Mouse (Mus musculus): ENCODE measurements around the gene Gm10681. TPM values are rescaled to one million over a fixed set of nuclear protein-coding genes. Genes with fewer than 3 reads are reported as not detected.
"Not testable (repeated sequence)": the region's sequence is repeated elsewhere in the genome, so short reads cannot be mapped to it uniquely, and the experiment has no call there.

Gene Gm10681
- polyA plus RNA-seq (2017; shearing (Covaris generic)) = not detected

DNA sequence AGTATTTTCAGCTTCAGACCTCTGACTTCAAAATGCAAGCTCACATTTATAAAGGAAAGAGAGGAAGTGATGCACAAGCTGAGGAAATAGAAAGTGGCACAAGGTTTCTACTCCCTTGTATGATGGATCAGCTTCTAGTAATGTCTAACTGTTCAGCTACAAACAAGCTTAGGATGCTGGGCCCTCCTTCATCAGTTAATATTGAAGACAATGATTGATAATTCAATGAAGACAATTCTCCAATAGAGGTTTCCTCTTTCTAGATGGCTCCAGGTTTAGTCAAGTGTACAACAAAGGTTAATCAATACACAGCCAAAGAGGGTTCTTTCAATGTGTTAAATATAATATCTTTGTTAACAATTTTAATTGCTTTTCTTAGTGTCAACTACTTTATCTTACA is at the start of gene Gm10681:
Gene Gm10681, minus strand, starts transcription at position 101 of the 400 bp plus-strand sequence.
- no peak for ATAC-seq

DNA sequence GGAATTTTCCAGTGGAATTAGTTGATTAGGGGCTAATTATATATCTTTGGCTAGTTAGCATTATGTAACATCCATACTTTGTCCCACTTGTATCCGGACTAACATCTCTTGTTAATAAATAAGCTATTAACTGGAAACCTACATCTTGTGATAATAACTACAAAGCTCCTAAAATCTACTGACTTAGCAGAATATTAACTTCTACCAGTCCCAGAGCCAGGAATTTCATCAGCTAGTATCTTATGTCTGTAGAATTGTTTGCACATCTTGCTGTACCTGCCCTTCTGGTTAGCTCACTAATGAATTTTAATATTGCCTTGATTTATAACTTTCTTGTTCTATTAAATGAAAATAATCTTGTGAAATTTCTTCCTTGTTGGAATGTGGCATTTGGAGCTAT is 46.5 kb upstream of the Gm10681 start:
- no peak for ATAC-seq

DNA sequence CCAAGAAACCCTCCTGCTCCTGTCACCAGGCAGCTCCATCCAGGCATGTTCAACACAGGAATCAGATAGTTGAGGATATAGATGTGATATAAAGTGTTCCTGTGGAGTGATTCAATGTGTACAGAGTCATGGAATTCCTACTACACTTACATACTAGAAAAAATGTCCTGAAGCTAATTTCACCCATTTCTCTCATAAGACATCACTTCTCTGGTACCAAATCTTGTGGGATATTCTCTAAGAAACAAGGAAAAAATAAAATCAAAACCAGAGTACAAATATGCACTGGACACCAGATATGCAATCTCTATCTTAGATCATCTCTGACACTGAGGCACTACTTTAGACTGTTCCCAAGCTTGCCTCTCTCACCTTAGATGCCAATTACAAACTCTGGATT is 41.5 kb upstream of the Gm10681 start, which contains the start of gene Hsd3b5:
Gene Hsd3b5, minus strand, starts transcription at position 101 of the 400 bp plus-strand sequence.
- no peak for ATAC-seq

DNA sequence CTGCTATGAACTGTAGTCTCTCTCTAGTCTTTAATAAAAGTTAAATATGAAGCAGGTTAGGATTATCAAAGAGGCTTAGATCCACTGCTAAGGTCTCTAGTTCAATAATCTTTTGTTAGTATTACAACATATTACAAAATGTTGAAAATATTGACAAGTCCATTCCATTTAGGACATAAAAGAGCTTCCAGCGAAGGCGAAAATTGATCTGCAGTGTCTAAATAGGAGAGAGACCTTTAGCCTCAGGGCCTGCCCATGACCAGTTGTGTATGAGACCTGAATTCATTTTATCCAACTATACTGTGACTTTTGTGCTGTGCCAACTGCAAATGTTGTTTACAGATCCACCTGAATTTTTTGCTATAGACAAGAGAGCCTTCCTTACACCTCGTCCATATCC is 41.0 kb upstream of the Gm10681 start:
- no peak for ATAC-seq

DNA sequence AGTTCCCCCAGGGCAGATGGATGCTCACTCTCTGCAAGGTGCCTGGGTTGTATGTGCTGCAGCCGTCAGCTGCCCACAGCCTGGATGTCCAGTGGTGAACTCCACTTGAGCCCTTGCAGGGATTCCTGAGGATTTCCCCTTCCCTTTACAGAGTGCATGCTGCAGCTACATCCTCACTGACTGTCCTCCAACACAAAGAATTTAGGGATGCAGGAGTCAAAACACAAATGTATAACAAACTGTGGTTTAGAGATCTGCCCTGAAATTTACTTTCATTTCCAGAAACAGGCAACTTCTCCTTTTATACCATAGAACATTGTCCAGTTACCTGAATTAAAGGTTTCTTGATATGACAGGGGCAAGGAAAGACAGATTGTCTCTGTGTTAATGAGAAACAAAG is 28.2 kb upstream of the Gm10681 start:
- not testable (repeated sequence) for ATAC-seq

DNA sequence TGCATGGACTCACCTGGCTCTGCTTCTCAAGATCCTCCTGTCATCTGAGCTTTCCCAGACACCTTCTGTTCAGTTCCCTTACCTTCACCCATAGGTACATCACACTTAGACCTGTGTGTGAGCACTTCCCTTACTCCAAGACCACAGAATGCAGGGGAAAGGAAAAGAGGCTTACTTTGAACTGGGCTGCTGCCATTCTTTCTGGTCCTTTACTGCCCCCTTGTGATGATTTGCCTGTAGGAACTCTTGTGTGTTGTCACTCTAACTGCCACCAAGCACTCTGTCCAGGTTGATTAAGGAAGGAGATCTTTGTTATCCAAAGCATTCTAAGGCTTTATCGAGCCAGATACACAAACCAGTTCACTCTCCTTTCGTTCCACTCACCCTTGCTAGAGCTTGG is 27.6 kb upstream of the Gm10681 start:
- not testable (repeated sequence) for ATAC-seq

DNA sequence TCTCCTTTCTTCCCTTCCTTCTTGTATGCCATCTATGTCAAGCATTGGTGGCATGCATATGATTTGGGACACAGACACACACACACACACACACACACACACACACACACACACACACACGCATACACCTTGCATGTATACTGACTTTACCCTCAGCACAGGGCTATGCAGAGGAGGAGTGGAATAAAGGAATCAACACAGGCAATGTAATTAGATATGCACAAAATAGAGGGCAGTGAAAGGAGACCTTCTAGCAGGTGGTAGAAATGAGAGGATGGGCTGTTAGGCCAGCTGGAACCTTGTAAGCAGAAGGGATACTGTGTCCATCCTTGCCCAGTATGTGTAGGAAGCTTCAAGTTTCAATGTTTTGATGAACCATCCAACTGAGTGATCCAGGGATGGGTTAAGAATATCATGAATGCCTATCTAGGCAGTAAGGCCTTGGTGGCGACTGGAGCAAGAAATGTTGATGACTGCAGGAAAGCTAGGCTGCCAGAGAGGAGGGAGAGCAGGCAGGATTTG is 25.9 kb upstream of the Gm10681 start:
- not testable (repeated sequence) for ATAC-seq

DNA sequence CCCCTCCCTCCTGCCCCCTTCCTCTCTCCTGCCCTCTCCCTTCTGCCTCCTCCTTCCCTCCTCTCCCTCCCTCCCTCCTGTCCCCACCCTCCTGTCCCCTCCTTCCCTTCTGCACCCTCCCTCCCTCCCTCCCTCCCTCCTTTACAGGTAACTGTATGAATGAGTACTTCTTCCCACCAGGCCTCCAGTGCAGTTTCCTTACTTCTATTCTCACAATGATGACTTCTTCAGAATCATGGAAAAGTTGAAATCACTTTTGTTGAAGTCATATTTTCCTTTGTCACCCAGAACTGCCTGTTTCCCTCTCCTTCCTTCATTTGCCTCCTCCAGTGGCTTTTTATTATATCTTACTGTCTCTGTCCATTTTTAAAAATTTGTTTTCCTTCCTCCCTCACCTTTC is 25.4 kb upstream of the Gm10681 start:
- no peak for ATAC-seq

DNA sequence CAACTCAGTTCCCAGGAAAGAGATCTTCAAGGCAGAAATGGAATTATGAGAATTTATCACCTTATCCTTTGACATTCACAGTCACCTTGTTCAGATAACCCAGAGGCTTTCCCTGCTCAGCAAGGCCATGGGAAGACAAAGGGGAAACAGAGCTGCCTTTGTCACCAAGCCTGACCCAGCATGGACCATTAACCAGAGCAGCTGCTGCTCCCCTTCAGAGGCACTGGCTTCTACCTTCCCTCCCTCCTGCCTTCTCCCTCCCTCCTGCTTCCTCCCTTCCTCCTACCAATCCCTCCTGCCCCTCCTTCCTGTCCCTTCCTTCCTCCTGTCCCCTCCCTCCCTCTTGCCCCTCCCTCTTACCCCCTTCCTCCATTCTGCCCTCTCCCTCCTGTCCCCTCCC is 24.9 kb upstream of the Gm10681 start:
- ATAC-seq = not testable (repeated sequence)

DNA sequence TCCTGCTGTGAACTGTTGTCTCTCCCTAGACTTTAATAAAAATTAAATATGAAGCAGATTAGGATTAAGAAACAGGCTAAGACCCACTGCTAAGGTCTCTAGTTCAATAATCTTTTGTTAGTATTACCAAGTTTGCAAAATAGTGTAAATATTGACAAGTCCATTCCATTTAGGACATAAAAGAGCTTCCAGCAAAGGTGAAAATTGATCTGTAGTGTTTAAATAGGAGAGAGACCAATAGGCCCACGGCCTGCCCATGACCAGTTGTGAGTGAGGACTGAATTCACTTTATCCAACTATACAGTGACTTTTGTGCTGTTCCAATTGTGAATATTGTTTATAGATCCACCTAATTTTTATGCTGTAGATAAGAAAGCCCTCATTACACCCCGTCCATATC is 886 bp downstream of the Gm10681 start:
- no peak for ATAC-seq

DNA sequence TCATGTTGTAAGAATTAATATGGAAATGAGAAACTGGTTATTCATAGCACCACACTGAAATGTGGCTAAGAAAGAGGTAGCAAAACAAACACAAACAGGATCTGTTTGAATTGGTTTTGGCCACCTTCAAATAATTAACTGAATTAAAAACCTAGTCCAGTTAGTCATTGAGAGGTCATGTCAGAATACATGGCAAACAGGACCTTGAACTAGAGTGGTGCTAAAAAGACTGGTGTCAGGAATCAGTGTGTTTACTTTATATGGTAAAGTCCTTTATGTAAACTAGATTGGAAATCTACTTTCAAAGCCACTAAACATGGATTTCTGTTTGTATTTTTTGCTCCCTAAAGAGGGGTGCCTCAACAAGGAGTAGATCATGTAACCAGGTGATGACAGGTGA is 6.0 kb downstream of the Gm10681 start:
- ATAC-seq = not testable (repeated sequence)

DNA sequence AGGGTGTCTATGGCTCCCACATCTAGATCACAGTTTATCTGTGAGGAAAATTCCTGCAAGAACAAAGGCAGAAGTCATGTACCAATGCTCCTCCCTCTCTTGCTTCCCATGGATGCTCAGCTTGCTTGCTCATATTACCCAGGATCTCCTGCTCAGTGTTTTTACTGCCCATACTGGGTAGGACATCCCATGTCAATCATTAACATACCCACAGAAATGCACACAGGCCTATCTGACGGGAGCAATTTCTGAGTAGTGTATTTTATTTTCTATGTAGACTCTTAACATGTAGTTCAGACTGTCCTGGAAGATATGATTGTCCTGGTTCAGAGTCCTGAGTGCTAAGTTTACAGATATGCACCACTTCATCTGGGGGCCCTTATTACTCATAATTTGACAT is 6.4 kb downstream of the Gm10681 start:
- ATAC-seq = not testable (repeated sequence)

DNA sequence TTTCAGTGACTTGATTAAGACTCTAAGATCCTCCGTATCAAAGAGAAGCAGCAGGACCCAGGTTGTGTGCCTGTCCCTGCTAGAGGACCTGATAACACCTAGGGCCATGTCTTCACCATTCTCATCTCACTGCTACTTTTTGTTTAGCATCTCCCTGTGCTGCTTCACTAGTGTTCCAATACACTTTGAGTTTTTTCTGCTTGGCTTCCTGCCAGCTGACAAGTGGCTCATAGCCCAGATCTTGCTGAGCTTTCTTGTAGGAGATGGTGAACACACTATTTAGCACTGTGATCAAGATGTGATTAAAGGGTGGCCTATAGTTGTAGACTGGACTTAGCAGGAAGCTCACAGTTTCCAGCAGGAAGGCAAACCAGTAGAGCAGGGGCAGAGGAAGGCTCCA is 7.6 kb downstream of the Gm10681 start:
- ATAC-seq = not testable (repeated sequence)

DNA sequence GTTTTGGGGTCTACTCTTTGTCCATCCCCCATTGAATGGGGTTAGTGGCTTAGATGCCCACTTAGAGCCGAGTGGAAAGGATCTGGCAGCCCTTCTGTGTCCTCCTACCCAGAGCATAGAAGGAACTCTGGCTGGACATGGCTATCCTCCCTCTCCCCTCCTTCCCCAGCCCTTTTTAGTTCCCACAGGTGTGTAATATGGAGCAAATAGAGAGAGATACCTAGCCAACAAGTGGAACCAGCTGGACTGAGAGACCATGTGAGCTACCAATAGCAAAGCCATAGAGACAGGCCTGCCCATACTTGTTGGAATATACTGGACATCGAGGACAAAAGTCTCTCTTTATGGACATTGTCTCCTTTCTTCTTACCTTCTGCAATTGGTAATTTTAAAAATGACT is 20.9 kb downstream of the Gm10681 start:
- not testable (repeated sequence) for ATAC-seq

DNA sequence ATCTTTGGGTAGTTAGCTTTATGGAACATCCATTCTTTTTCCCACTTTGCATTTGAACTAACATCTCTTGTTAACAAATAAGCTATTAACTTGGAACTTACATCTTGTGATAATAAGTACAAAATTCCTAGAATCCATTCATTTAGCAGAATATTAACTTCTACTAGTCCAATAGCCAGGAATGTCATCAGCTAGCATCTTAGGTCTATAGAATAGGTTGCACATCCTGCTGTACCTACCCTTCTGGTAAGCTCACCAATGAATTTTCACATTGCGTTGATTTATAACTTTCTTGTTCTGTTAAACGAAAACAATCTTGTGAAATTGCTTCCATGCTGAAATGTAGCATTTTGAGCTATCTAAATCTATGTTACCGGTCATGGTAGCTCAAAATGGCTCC is 23.7 kb downstream of the Gm10681 start:
- not testable (repeated sequence) for ATAC-seq

DNA sequence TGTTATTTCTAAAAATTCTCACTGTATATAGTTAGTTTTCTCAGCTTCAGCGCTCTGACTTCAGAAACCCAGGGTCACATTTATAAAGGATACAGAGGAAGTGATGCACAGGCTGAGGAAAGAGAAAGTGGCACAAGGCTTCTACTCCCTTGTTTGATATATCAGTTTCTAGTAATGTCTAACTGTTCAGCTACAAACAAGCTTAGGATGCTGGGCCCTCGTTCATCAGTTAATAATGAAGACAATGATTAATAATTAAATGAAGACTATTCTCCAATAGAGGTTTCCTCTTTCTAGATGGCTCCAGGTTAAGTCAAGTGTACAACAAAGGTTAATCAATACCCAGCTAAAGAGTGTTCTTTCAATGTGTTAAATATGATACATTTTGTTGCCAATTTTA is 24.8 kb downstream of the Gm10681 start:
- ATAC-seq = not testable (repeated sequence)

DNA sequence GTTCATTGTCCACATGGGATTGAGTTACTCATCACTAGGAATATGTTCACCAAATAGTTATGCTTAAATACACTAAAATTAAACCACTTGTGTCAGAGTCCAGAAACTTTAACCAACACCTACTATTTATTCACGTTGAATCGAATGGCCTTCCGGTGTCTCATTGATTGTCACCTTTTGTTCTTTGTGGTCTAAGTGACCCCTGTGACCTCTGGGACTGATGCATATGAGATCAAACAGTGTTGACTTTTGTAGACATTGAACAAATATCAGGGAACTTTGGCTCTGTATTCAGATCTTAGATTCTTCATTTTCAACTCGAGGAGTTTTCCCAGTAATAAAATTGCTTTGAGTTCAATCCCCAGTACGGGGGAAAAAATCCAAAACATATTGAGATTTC is 27.9 kb downstream of the Gm10681 start:
- not testable (repeated sequence) for ATAC-seq

DNA sequence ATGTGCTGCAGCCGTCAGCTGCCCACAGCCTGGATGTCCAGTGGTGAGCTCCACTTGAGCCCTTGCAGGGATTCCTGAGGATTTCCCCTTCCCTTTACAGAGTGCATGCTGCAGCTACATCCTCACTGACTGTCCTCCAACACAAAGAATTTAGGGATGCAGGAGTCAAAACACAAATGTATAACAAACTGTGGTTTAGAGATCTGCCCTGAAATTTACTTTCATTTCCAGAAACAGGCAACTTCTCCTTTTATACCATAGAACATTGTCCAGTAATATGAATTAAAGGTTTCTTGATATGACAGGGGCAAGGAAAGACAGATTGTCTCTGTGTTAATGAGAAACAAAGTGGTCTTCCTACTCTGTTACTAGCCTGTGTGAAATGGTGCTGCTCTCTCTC is 37.8 kb downstream of the Gm10681 start:
- ATAC-seq = not testable (repeated sequence)

DNA sequence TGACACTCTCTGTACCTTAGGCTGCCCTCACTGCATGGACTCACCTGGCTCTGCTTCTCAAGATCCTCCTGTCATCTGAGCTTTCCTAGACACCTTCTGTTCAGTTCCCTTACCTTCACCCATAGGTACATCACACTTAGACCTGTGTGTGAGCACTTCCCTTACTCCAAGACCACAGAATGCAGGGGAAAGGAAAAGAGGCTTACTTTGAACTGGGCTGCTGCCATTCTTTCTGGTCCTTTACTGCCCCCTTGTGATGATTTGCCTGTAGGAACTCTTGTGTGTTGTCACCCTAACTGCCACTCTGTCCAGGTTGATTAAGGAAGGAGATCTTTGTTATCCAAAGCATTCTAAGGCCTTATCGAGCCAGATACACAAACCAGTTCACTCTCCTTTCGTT is 38.4 kb downstream of the Gm10681 start:
- ATAC-seq = not testable (repeated sequence)

DNA sequence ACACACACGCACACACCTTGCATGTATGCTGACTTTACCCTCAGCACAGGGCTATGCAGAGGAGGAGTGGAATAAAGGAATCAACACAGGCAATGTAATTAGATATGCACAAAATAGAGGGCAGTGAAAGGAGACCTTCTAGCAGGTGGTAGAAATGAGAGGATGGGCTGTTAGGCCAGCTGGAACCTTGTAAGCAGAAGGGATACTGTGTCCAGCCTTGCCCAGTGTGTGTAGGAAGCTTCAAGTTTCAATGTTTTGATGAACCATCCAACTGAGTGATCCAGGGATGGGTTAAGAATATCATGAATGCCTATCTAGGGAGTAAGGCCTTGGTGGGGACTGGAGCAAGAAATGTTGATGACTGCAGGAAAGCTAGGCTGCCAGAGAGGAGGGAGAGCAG is 40.1 kb downstream of the Gm10681 start:
- ATAC-seq = not testable (repeated sequence)

DNA sequence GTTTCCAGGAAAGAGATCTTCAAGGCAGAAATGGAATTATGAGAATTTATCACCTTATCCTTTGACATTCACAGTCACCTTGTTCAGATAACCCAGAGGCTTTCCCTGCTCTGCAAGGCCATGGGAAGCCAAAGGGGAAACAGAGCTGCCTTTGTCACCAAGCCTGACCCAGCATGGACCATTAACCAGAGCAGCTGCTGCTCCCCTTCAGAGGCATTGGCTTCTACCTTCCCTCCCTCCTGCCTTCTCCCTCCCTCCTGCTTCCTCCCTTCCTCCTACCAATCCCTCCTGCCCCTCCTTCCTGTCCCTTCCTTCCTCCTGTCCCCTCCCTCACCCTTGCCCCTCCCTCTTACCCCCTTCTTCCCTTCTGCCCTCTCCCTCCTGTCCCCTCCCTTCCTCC is 41.0 kb downstream of the Gm10681 start:
- not testable (repeated sequence) for ATAC-seq

DNA sequence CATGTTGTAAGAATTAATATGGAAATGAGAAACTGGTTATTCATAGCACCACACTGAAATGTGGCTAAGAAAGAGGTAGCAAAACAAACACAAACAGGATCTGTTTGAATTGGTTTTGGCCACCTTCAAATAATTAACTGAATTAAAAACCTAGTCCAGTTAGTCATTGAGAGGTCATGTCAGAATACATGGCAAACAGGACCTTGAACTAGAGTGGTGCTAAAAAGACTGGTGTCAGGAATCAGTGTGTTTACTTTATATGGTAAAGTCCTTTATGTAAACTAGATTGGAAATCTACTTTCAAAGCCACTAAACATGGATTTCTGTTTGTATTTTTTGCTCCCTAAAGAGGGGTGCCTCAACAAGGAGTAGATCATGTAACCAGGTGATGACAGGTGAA is 63.6 kb downstream of the Gm10681 start:
- not testable (repeated sequence) for ATAC-seq

DNA sequence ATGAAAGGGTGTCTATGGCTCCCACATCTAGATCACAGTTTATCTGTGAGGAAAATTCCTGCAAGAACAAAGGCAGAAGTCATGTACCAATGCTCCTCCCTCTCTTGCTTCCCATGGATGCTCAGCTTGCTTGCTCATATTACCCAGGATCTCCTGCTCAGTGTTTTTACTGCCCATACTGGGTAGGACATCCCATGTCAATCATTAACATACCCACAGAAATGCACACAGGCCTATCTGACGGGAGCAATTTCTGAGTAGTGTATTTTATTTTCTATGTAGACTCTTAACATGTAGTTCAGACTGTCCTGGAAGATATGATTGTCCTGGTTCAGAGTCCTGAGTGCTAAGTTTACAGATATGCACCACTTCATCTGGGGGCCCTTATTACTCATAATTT is 64.1 kb downstream of the Gm10681 start:
- not testable (repeated sequence) for ATAC-seq

DNA sequence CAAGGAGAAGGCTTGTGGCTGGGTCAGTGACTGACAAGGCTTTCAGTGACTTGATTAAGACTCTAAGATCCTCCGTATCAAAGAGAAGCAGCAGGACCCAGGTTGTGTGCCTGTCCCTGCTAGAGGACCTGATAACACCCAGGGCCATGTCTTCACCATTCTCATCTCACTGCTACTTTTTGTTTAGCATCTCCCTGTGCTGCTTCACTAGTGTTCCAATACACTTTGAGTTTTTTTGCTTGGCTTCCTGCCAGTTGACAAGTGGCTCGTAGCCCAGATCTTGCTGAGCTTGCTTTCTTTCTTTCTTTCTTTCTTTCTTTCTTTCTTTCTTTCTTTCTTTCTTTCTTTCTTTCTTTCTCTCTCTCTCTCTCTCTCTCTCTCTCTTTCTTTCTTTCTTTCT is 65.8 kb downstream of the Gm10681 start:
- ATAC-seq = not testable (repeated sequence)

DNA sequence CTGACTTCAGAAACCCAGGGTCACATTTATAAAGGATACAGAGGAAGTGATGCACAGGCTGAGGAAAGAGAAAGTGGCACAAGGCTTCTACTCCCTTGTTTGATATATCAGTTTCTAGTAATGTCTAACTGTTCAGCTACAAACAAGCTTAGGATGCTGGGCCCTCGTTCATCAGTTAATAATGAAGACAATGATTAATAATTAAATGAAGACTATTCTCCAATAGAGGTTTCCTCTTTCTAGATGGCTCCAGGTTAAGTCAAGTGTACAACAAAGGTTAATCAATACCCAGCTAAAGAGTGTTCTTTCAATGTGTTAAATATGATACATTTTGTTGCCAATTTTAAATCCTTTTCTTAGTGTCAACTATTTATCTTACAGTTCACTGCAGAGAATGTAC is 78.2 kb downstream of the Gm10681 start, which contains the start of gene Hsd3b4:
Gene Hsd3b4, minus strand, starts transcription at position 101 of the 400 bp plus-strand sequence.
- ATAC-seq = not testable (repeated sequence)
